Mouse (Mus musculus): ENCODE measurements around the gene Sirt4.

GRCm38 (mm10) chr5:115483947-115484920 is at the start of gene Sirt4:
- TF ChIP-seq CTCF (conservative IDR thresholded peaks at IDR 0.05; ENCODE audit: low read length) (no peak), NANOG (IDR thresholded peaks at IDR 0.05; ENCODE audit: borderline replicate concordance, low read length) (no peak), POU5F1 (IDR thresholded peaks at IDR 0.05; ENCODE audit: borderline replicate concordance, low read length) (no peak)
